Mouse (Mus musculus): ENCODE data around the gene Zbtb20. TPM values are rescaled to one million over a fixed set of nuclear protein-coding genes. Genes with fewer than 3 reads are reported as not detected.

The Zbtb20 gene
- polyA plus RNA-seq, 1 experiment from 2014 or later = 38.1 TPM

DNA sequence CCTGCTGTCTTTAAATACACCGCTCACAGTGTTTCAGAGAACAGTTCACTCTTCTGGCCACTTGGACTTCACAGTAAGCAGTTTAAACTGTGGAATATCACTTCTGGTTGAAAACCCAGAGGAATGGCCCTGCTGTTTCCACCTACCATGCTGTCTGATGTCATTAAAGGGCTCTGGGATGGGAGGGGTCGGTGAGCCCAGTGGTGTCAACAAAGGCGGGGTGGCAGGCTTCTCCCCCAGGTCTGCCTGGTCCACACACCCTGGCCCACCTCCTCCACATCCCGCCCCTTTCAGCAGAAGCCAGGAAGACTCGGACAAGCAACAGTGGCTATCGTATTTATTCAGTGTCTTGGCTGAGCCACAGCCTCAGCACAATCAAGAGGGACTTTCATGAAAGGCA lies 743.6 kb downstream of the Zbtb20 start:
- Histone ChIP-seq H3K9ac (no peak overlapping the region), H3K27ac (ENCODE audit: poor library complexity, severe bottlenecking) (peak overlapping the region; percentile 54), H3K36me3 (peaks cover 10% of the 10 kb centered on the region), H3K9me3 (replicated peaks) (no peaks in the 10 kb centered on the region), H3K4me3 (no peak overlapping the region), H3K4me2 (no peak overlapping the region), H3K4me1 (replicated peaks) (peaks cover 42% of the 10 kb centered on the region), H3K27me3 (replicated peaks) (no peaks in the 10 kb centered on the region)
- WGBS = 38% methylated on average over 6 of the region's 6 CpGs
- ATAC-seq (ENCODE audit: insufficient number of reproducible peaks, low FRiP score) = peak; percentile 67; the same call in 1 of the 2 replicates

DNA sequence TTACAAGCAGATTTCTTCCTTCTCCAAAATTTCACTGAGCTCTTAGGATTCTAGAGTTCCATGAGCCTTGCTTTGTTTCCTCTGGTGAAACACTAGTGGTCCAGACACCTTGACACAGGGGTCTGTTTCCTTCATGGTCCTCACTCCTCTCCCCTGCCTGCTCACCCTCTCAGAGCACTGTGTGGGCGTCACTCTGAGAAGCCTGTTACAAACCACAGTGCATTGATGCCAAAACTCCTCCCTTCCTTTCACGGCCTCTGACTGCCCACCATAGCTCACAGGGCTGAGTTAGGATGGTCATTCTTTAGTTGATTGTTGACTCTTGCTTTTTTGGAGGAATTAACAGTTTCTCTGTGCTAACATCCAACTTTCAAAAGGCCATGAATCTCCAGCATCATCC lies 744.7 kb downstream of the Zbtb20 start:
- WGBS = 23% methylated on average over 2 of the region's 2 CpGs
- no peaks in the 10 kb centered on the region for H3K9me3 ChIP-seq (replicated peaks)
- H3K4me3 ChIP-seq = no peak overlapping the region
- no peaks in the 10 kb centered on the region for H3K27me3 ChIP-seq (replicated peaks)
- no peak overlapping the region for H3K9ac ChIP-seq
- no peak overlapping the region; the same call in 1 of the 2 replicates for H3K27ac ChIP-seq (ENCODE audit: poor library complexity, severe bottlenecking)
- H3K4me1 ChIP-seq (replicated peaks) = peaks cover 38% of the 10 kb centered on the region
- H3K4me2 ChIP-seq = no peak overlapping the region
- no peak for ATAC-seq (ENCODE audit: insufficient number of reproducible peaks, low FRiP score)
- peaks cover 10% of the 10 kb centered on the region for H3K36me3 ChIP-seq

GRCm38 (mm10) chr16:43623315-43624000 lies 747.8 kb downstream of the Zbtb20 start:
- H3K4me1 ChIP-seq (replicated peaks) = peaks cover 35% of the 10 kb centered on the region
- WGBS = 73% methylated on average over 5 of the region's 5 CpGs
- H3K27me3 ChIP-seq (replicated peaks) = no peaks in the 10 kb centered on the region
- ATAC-seq (ENCODE audit: insufficient number of reproducible peaks, low FRiP score) = no peak
- H3K36me3 ChIP-seq = peaks cover 9% of the 10 kb centered on the region
- no peak overlapping the region for H3K9ac ChIP-seq
- H3K9me3 ChIP-seq (replicated peaks) = no peaks in the 10 kb centered on the region
- H3K4me2 ChIP-seq = no peak overlapping the region
- no peak overlapping the region for H3K4me3 ChIP-seq
- H3K27ac ChIP-seq (ENCODE audit: poor library complexity, severe bottlenecking) = no peak overlapping the region

DNA sequence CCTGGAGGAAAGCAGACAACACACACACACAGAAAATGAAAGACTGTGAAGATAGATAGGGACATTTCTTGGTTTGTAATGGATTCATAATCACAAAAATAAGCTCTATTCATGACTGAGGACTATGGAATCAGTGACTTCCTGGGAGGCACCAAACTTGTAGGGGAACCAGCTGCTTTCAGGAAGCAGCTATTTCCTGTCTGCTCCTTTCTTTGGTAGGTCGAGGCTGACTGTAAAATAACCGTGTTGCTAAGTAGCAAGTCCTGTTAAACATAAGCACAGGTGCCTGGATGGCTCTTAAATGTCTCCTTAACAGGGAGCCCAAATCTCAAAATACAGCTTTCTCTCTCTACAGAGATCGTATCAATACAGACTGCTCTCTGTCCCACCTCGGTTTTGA lies 749.2 kb downstream of the Zbtb20 start:
- WGBS = 66% methylated on average over 4 of the region's 4 CpGs
- no peak overlapping the region for H3K4me2 ChIP-seq
- H3K27ac ChIP-seq (ENCODE audit: poor library complexity, severe bottlenecking) = no peak overlapping the region
- no peaks in the 10 kb centered on the region for H3K9me3 ChIP-seq (replicated peaks)
- ATAC-seq (ENCODE audit: insufficient number of reproducible peaks, low FRiP score) = no peak
- peaks cover 5% of the 10 kb centered on the region; the same call in 1 of the 2 replicates for H3K36me3 ChIP-seq
- H3K4me3 ChIP-seq = no peak overlapping the region
- no peaks in the 10 kb centered on the region for H3K27me3 ChIP-seq (replicated peaks)
- H3K9ac ChIP-seq = no peak overlapping the region
- peaks cover 32% of the 10 kb centered on the region for H3K4me1 ChIP-seq (replicated peaks)

DNA sequence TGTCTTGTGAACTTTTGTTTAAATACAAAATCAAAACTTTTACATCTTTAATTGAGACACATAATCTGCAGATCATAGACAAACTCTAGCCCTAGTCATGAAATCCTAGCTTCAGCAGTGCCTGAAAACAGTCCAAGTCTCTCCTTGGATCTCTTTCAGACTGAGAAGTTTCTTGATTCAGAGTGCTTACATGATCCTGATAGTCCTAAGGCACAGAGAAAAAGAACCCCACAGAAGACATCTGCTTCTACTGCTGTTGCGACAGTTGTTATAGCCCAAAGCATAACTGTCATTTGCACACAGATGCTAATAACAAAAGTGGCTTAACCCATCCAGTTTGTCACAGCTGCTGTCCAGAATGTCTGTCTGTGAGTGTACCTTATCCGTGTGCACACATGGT lies 749.6 kb downstream of the Zbtb20 start:
- no peaks in the 10 kb centered on the region for H3K27me3 ChIP-seq (replicated peaks)
- H3K36me3 ChIP-seq = peaks cover 5% of the 10 kb centered on the region; the same call in 1 of the 2 replicates
- no peak overlapping the region for H3K9ac ChIP-seq
- H3K9me3 ChIP-seq (replicated peaks) = no peaks in the 10 kb centered on the region
- peak overlapping the region; percentile 19; the same call in 1 of the 2 replicates for H3K27ac ChIP-seq (ENCODE audit: poor library complexity, severe bottlenecking)
- WGBS = 59% methylated on average over 2 of the region's 2 CpGs
- H3K4me2 ChIP-seq = no peak overlapping the region
- no peak overlapping the region for H3K4me3 ChIP-seq
- H3K4me1 ChIP-seq (replicated peaks) = peaks cover 29% of the 10 kb centered on the region
- no peak for ATAC-seq (ENCODE audit: insufficient number of reproducible peaks, low FRiP score)

- H3K27ac ChIP-seq (ENCODE audit: poor library complexity, severe bottlenecking) = 0 out of 2 replicates have a peak overlapping the region, but pooled peaks have one; percentile 19
These were observed 750.3 kb downstream of the Zbtb20 start for GRCm38 (mm10) chr16:43625956-43626355.

GRCm38 (mm10) chr16:43628662-43629061 lies 753.0 kb downstream of the Zbtb20 start:
- Histone ChIP-seq H3K27ac (ENCODE audit: poor library complexity, severe bottlenecking) (no peak overlapping the region), H3K4me3 (no peak overlapping the region), H3K4me2 (no peak overlapping the region), H3K9ac (no peak overlapping the region), H3K36me3 (peaks cover 5% of the 10 kb centered on the region; the same call in 1 of the 2 replicates), H3K27me3 (replicated peaks) (no peaks in the 10 kb centered on the region), H3K4me1 (replicated peaks) (peaks cover 28% of the 10 kb centered on the region), H3K9me3 (replicated peaks) (no peaks in the 10 kb centered on the region)
- no peak for ATAC-seq (ENCODE audit: insufficient number of reproducible peaks, low FRiP score)
- WGBS = 82% methylated on average over 5 of the region's 5 CpGs

More at GRCm38 (mm10) chr16:43625956-43626355, 750.3 kb downstream of the Zbtb20 start:
- no peak for ATAC-seq (ENCODE audit: insufficient number of reproducible peaks, low FRiP score)
- H3K9ac ChIP-seq = no peak overlapping the region
- H3K4me2 ChIP-seq = no peak overlapping the region
- no peaks in the 10 kb centered on the region for H3K27me3 ChIP-seq (replicated peaks)
- peaks cover 5% of the 10 kb centered on the region; the same call in 1 of the 2 replicates for H3K36me3 ChIP-seq
- WGBS = 88% methylated on average over 5 of the region's 5 CpGs
- H3K4me1 ChIP-seq (replicated peaks) = peaks cover 27% of the 10 kb centered on the region
- no peaks in the 10 kb centered on the region for H3K9me3 ChIP-seq (replicated peaks)
- no peak overlapping the region for H3K4me3 ChIP-seq

GRCm38 (mm10) chr16:43631758-43632157 lies 756.1 kb downstream of the Zbtb20 start:
- no peak for ATAC-seq (ENCODE audit: insufficient number of reproducible peaks, low FRiP score)
- H3K27ac ChIP-seq (ENCODE audit: poor library complexity, severe bottlenecking) = no peak overlapping the region
- H3K9ac ChIP-seq = no peak overlapping the region
- peaks cover 5% of the 10 kb centered on the region; the same call in 1 of the 2 replicates for H3K36me3 ChIP-seq
- no peak overlapping the region for H3K4me3 ChIP-seq
- no peaks in the 10 kb centered on the region for H3K9me3 ChIP-seq (replicated peaks)
- peaks cover 12% of the 10 kb centered on the region for H3K4me1 ChIP-seq (replicated peaks)
- no peaks in the 10 kb centered on the region for H3K27me3 ChIP-seq (replicated peaks)
- WGBS = 52% methylated on average over 2 of the region's 2 CpGs
- H3K4me2 ChIP-seq = no peak overlapping the region

- ATAC-seq (ENCODE audit: insufficient number of reproducible peaks, low FRiP score) = no peak
- WGBS = 88% methylated on average over 7 of the region's 7 CpGs
These were observed 758.4 kb downstream of the Zbtb20 start for GRCm38 (mm10) chr16:43634037-43634436.

GRCm38 (mm10) chr16:43637241-43637640 lies 761.6 kb downstream of the Zbtb20 start:
- Histone ChIP-seq H3K9me3 (replicated peaks) (no peaks in the 10 kb centered on the region), H3K27ac (ENCODE audit: poor library complexity, severe bottlenecking) (no peak overlapping the region), H3K4me3 (no peak overlapping the region), H3K27me3 (replicated peaks) (no peaks in the 10 kb centered on the region), H3K9ac (no peak overlapping the region), H3K36me3 (no peaks in the 10 kb centered on the region), H3K4me1 (replicated peaks) (peaks cover 12% of the 10 kb centered on the region), H3K4me2 (no peak overlapping the region)
- no peak for ATAC-seq (ENCODE audit: insufficient number of reproducible peaks, low FRiP score)
- WGBS = 87% methylated on average over 8 of the region's 8 CpGs

More at GRCm38 (mm10) chr16:43634037-43634436, 758.4 kb downstream of the Zbtb20 start:
- Histone ChIP-seq H3K27me3 (replicated peaks) (no peaks in the 10 kb centered on the region), H3K4me2 (no peak overlapping the region), H3K9me3 (replicated peaks) (no peaks in the 10 kb centered on the region), H3K27ac (ENCODE audit: poor library complexity, severe bottlenecking) (no peak overlapping the region), H3K9ac (no peak overlapping the region), H3K4me3 (no peak overlapping the region), H3K36me3 (no peaks in the 10 kb centered on the region), H3K4me1 (replicated peaks) (peaks cover 18% of the 10 kb centered on the region)

- H3K4me1 ChIP-seq (replicated peaks) = peaks cover 11% of the 10 kb centered on the region
- peaks cover 3% of the 10 kb centered on the region; the same call in 1 of the 2 replicates for H3K36me3 ChIP-seq
- WGBS = 64% methylated on average over 21 of the region's 21 CpGs
- no peak overlapping the region for H3K9ac ChIP-seq
- ATAC-seq (ENCODE audit: insufficient number of reproducible peaks, low FRiP score) = no peak
- H3K4me2 ChIP-seq = no peak overlapping the region
- no peak overlapping the region for H3K27ac ChIP-seq (ENCODE audit: poor library complexity, severe bottlenecking)
- no peaks in the 10 kb centered on the region for H3K27me3 ChIP-seq (replicated peaks)
- no peaks in the 10 kb centered on the region for H3K9me3 ChIP-seq (replicated peaks)
- no peak overlapping the region for H3K4me3 ChIP-seq
These were observed 762.8 kb downstream of the Zbtb20 start for GRCm38 (mm10) chr16:43638406-43639049.
